Mouse (Mus musculus): ENCODE measurements around the gene Sys1.

GRCm38 (mm10) chr2:164473624-164474023, 16.9 kb downstream of the Sys1 start, which contains the start of gene Trp53tg5:
- TF ChIP-seq EP300 (IDR thresholded peaks at IDR 0.05; ENCODE audit: low read depth) (no peak), CTCF (IDR thresholded peaks at IDR 0.05; ENCODE audit: low read depth) (no peak)
